Mouse (Mus musculus) forebrain, embryonic 13.5 days (tissue): Measurements from ENCODE around the gene Nav2. TPM values are rescaled to one million over a fixed set of nuclear protein-coding genes. Genes with fewer than 3 reads are reported as not detected.

Experiments
- ATAC-seq: fragments of 200-750 bp; cut with Nextera tagmentation; 2 replicates; pipeline ENCODE4 v1.8.0; 2017
- H3K27ac ChIP-seq: fragments of 300-500 bp; sonication (generic); 2 replicates; pipeline ENCODE4 v1.5.1; 2015; ENCODE audit warnings: inconsistent platforms, mild to moderate bottlenecking, moderate library complexity
- H3K27me3 ChIP-seq: fragments of 300-500 bp; sonication (generic); 2 replicates; pipeline ENCODE4 v1.6.1; 2015; ENCODE audit warnings: mild to moderate bottlenecking, inconsistent platforms
- H3K36me3 ChIP-seq: fragments of 300-500 bp; sonication (generic); 2 replicates; pipeline ENCODE4 v1.6.1; 2015; ENCODE audit warnings: mild to moderate bottlenecking, inconsistent platforms; ENCODE audit not compliant: poor library complexity, severe bottlenecking
- H3K4me1 ChIP-seq: fragments of 300-500 bp; sonication (generic); 2 replicates; pipeline ENCODE4 v1.6.1; 2015; ENCODE audit warnings: inconsistent platforms
- H3K4me2 ChIP-seq: fragments of 300-500 bp; sonication (generic); 2 replicates; pipeline ENCODE4 v1.6.1; 2015; ENCODE audit warnings: inconsistent platforms, mild to moderate bottlenecking, moderate library complexity
- H3K4me3 ChIP-seq: fragments of 300-500 bp; sonication (generic); 2 replicates; pipeline ENCODE4 v1.5.1; 2015; ENCODE audit warnings: mild to moderate bottlenecking, inconsistent platforms
- H3K9ac ChIP-seq: fragments of 300-500 bp; sonication (generic); 2 replicates; pipeline ENCODE4 v1.6.1; 2015; ENCODE audit warnings: mild to moderate bottlenecking, inconsistent platforms
- H3K9me3 ChIP-seq: fragments of 300-500 bp; sonication (generic); replicated peaks from 2 replicates; pipeline ENCODE4 v1.6.1; 2016; ENCODE audit warnings: inconsistent platforms
- WGBS: fragments of 180-500 bp; shearing (Covaris S2); methylation state at CpG from one replicate; pipeline ENCODE4 v1.1.7; 2015; 5-methylcytosine and 5-hydroxymethylcytosine counted together
- polyA plus RNA-seq: library from polyadenylated mRNA; unstranded; fragments of >200 nt; fragmentation: Nextera tagmentation; extraction: Ambion mirVana; gene quantifications from 2 replicates; pipeline ENCODE4 v1.2.1, GENCODE M21; 2015

The Nav2 gene
- polyA plus RNA-seq, 1 experiment from 2014 or later: 11.2 TPM

DNA sequence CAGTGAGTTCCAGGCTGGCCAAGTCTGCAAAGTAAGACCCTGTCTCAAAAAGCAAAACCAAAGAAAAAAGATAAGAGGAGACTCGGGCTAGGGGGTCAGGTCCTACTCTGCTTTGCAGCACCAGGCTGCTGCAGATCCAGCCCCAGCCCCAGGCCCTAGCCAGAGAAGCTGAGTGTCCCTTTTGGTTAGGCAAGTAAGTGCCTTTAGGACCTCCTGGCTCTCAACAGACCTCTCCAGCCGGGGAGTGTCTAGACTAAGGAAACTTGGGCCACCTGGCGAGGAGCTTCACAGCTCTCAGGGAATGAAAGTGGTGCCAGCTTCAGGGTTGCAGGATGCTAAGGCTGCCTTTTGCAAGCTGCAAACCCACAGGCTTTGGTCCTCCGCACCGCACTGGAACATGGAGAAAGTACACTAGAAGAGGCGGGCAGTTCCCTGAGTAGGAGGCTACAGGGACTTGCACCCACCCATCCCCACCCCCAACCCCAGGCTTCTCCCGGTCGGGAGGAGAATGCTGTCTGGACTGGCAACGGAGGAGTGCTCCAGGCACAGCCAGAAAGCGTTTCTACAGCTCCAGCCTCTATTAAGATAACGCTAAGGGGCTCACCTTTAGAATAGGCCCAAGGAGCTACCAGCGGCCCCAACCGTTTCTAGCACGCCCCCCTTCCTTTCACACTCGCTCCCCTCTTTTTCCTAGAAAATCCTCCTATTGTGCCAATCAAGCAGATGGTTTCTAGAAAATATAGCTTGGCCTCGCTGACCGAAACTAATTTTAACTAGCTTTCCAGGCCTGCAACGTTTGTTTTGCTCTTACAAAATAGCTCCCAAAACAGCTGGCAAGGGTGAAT, 731.6 kb downstream of the Nav2 start:
- WGBS: 3% methylated on average over 18 of the region's 18 CpGs
- H3K27me3 ChIP-seq: peaks cover 96% of the 10 kb centered on the region
- H3K9ac ChIP-seq: no peak overlapping the region
- H3K4me1 ChIP-seq: peaks cover 35% of the 10 kb centered on the region
- H3K27ac ChIP-seq: no peak overlapping the region
- H3K4me3 ChIP-seq: no peak overlapping the region
- peak; percentile 37; the same call in 1 of the 2 replicates for ATAC-seq
- no peaks in the 10 kb centered on the region for H3K36me3 ChIP-seq
- H3K4me2 ChIP-seq: no peak overlapping the region
- no peaks in the 10 kb centered on the region for H3K9me3 ChIP-seq

DNA sequence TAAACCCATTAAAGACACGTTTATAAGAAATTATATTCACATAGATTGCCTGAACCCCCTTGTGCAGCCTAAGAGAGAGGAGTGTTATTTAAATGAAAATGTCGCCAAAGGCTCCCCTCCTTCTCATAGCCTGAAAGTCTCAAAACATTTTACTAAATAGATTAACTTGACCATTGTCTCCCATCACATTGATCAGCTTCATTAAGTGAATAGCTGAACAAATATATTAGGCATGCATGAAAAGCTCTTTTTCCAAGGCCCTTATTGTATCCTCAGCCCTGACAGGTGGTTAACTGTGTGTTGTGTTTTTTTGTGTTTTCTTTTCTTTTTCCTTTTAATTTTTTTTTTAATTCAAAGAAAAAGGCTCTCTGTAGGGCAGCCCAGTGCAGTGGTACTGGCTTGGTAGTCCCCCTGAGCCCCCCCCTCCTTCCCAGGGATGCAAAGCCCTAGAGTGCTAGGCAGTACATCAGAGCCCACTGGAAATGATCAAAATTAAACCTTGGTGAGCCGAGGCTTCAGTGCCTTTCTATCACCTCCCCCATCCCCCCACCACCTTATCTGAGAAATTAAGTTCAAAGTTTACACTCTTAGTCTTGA, 732.3 kb downstream of the Nav2 start:
- peak; percentile 52 for ATAC-seq
- no peak overlapping the region for H3K27ac ChIP-seq
- peaks cover 30% of the 10 kb centered on the region for H3K4me1 ChIP-seq
- WGBS: 2% methylated on average over 3 of the region's 3 CpGs
- H3K27me3 ChIP-seq: peaks cover 96% of the 10 kb centered on the region
- H3K4me2 ChIP-seq: no peak overlapping the region
- no peaks in the 10 kb centered on the region for H3K36me3 ChIP-seq
- no peak overlapping the region for H3K4me3 ChIP-seq
- no peak overlapping the region for H3K9ac ChIP-seq
- H3K9me3 ChIP-seq: no peaks in the 10 kb centered on the region

Other genes with a start within 250 kb of the Nav2 start
- 38.5 and 42.3 TPM in 2 replicates for gene Zdhhc13, start 119.7 kb upstream of the Nav2 start, polyA plus RNA-seq
- gene Csrp3, start 60.7 kb upstream of the Nav2 start, polyA plus RNA-seq: 0.77 TPM in 1 of 2 replicates, not detected in the other
- gene E2f8, start 27.1 kb upstream of the Nav2 start, polyA plus RNA-seq: 12.6 TPM in 2 replicates